Mouse (Mus musculus) E14TG2a.4 (cell line): ENCODE results near the gene Dnajc11.

Source experiments
- CTCF ChIP-seq: conservative IDR thresholded peaks from 2 replicates; pipeline ENCODE4 v1.5.1; 2014; ENCODE audit warnings: low read length
- NANOG ChIP-seq: IDR thresholded peaks from 2 replicates; pipeline ENCODE4 v1.6.1; 2014; ENCODE audit warnings: borderline replicate concordance, low read length, mixed read lengths

DNA sequence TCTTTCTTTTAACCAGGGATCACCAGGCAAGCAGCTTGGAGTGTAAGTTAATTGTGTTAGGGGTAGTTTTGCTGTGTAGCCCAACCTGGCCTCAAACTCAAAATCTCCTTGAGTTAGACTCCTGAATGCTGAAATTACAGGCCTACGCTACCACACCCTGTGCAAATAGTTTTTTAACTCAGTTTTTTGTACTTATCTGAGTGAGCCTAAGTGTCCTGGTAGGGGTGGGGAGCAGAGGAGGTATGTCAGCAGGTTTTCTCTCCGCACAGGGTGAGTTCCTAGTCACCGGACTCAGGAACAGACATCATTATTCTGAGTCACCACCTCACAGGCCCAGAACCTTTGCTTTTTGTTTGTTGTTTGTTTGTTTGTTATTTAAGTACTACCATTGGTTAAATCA is 68.6 kb downstream of the Dnajc11 start:
- TF ChIP-seq CTCF, result no peak
- no peak for TF ChIP-seq NANOG
